Mouse (Mus musculus): Measurements from ENCODE around the gene Atp1a1. TPM values are rescaled to one million over a fixed set of nuclear protein-coding genes. Genes with fewer than 3 reads are reported as not detected.
A peak's percentile ranks its signal among the peaks of the same experiment; 100 is the strongest.

Gene Atp1a1
- polyA plus RNA-seq, 1 experiment from 2014 or later = 58.4 TPM

DNA sequence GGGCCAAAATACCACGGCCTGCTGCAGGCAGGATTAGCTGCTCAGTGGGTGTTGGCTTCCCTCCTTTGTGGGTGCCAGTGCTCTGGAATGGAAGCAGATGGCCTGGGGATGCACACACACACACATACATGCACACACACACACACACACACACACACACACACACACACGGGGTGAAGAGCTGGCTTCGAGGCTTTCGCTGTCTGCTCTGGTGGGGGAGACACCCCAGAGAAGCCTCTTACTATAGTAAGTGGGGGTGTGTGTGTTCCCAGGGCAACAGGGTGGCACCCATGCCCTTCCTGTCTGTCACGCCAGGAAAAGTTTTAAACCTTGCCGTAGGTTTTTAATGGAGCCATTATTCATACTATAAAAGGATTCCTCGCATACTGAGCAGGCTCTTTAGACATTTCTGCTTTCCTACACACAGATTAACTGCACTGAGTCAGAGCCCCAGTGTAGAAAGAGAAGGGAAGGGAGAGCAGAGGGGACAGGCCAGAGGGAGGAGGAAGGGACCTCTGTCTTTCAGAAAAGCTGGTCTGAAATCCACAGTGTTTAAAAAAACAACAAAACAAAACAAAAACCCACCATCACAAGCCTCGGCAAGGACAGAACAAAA lies 32.9 kb downstream of the Atp1a1 start:
- no peaks in the 10 kb centered on the region for H3K27me3 ChIP-seq (ENCODE audit: control insufficient read depth, insufficient read depth, low read depth, low read length)
- H3K4me2 ChIP-seq (ENCODE audit: low read length) = no peak overlapping the region
- peak overlapping the region; percentile 40; the same call in 1 of the 2 replicates for H3K27ac ChIP-seq (ENCODE audit: low read length)
- WGBS = 8% methylated on average over 8 of the region's 8 CpGs
- H3K4me3 ChIP-seq (ENCODE audit: low read depth, low read length) = no peak overlapping the region
- H3K9ac ChIP-seq (ENCODE audit: low read depth, low read length) = no peak overlapping the region
- H3K9me3 ChIP-seq (replicated peaks; ENCODE audit: control insufficient read depth, low read length, poor library complexity, severe bottlenecking) = no peaks in the 10 kb centered on the region
- H3K36me3 ChIP-seq (ENCODE audit: control insufficient read depth, insufficient read depth, low read length) = peaks cover 8% of the 10 kb centered on the region
- ATAC-seq = peak; percentile 65
- 0 out of 2 replicates have a peak, but pooled peaks cover 2% of the 10 kb centered on the region for H3K4me1 ChIP-seq (ENCODE audit: control insufficient read depth, insufficient read depth, low read length)

- H3K4me3 ChIP-seq (ENCODE audit: low read depth, low read length) = no peak overlapping the region
- ATAC-seq = no peak
- 81% methylated on average over 6 of the region's 6 CpGs for WGBS
- H3K27ac ChIP-seq (ENCODE audit: low read length) = no peak overlapping the region
- H3K4me2 ChIP-seq (ENCODE audit: low read length) = no peak overlapping the region
- H3K4me1 ChIP-seq (ENCODE audit: control insufficient read depth, insufficient read depth, low read length) = 0 out of 2 replicates have a peak, but pooled peaks cover 2% of the 10 kb centered on the region
- peaks cover 7% of the 10 kb centered on the region for H3K36me3 ChIP-seq (ENCODE audit: control insufficient read depth, insufficient read depth, low read length)
- no peak overlapping the region for H3K9ac ChIP-seq (ENCODE audit: low read depth, low read length)
- H3K27me3 ChIP-seq (ENCODE audit: control insufficient read depth, insufficient read depth, low read depth, low read length) = no peaks in the 10 kb centered on the region
- no peaks in the 10 kb centered on the region for H3K9me3 ChIP-seq (replicated peaks; ENCODE audit: control insufficient read depth, low read length, poor library complexity, severe bottlenecking)
These were observed 33.6 kb downstream of the Atp1a1 start for GRCm38 (mm10) chr3:101570747-101571514.

GRCm38 (mm10) chr3:101570246-101570645 lies 34.2 kb downstream of the Atp1a1 start:
- no peak overlapping the region for H3K4me3 ChIP-seq (ENCODE audit: low read depth, low read length)
- H3K4me1 ChIP-seq (ENCODE audit: control insufficient read depth, insufficient read depth, low read length) = 0 out of 2 replicates have a peak, but pooled peaks cover 2% of the 10 kb centered on the region
- H3K9ac ChIP-seq (ENCODE audit: low read depth, low read length) = no peak overlapping the region
- H3K27ac ChIP-seq (ENCODE audit: low read length) = no peak overlapping the region
- H3K9me3 ChIP-seq (replicated peaks; ENCODE audit: control insufficient read depth, low read length, poor library complexity, severe bottlenecking) = no peaks in the 10 kb centered on the region
- no peak overlapping the region for H3K4me2 ChIP-seq (ENCODE audit: low read length)
- H3K36me3 ChIP-seq (ENCODE audit: control insufficient read depth, insufficient read depth, low read length) = peaks cover 1% of the 10 kb centered on the region; the same call in 1 of the 2 replicates
- no peak for ATAC-seq
- no peaks in the 10 kb centered on the region for H3K27me3 ChIP-seq (ENCODE audit: control insufficient read depth, insufficient read depth, low read depth, low read length)
- WGBS = 52% methylated on average over 3 of the region's 3 CpGs

GRCm38 (mm10) chr3:101568627-101569026 lies 35.9 kb downstream of the Atp1a1 start:
- Histone ChIP-seq H3K27me3 (ENCODE audit: control insufficient read depth, insufficient read depth, low read depth, low read length) (no peaks in the 10 kb centered on the region), H3K4me3 (ENCODE audit: low read depth, low read length) (no peak overlapping the region), H3K36me3 (ENCODE audit: control insufficient read depth, insufficient read depth, low read length) (no peaks in the 10 kb centered on the region), H3K27ac (ENCODE audit: low read length) (no peak overlapping the region), H3K4me2 (ENCODE audit: low read length) (no peak overlapping the region), H3K9ac (ENCODE audit: low read depth, low read length) (no peak overlapping the region), H3K9me3 (replicated peaks; ENCODE audit: control insufficient read depth, low read length, poor library complexity, severe bottlenecking) (no peaks in the 10 kb centered on the region), H3K4me1 (ENCODE audit: control insufficient read depth, insufficient read depth, low read length) (0 out of 2 replicates have a peak, but pooled peaks cover 2% of the 10 kb centered on the region)
- ATAC-seq = no peak
- 86% methylated on average over 4 of the region's 4 CpGs for WGBS

DNA sequence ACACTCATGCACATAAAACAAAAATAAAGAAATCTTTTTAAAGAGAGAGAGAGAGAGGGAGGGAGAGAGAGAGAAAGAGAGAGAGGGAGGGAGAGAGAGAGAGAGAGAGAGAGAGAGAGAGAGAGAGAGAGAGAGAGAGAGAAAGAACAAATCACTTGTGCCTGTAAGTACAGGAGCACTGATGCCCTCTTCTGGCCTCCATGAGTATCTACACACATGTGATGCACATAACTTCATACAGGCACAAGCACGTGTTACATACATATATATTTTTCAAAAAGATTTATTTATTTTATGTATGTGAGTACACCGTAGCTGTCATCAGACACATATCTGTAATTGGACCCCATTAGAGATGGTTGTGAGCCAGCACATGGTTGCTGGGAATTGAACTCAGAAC lies 40.5 kb downstream of the Atp1a1 start:
- ATAC-seq = no peak
- H3K27me3 ChIP-seq (ENCODE audit: control insufficient read depth, insufficient read depth, low read depth, low read length) = no peaks in the 10 kb centered on the region
- H3K36me3 ChIP-seq (ENCODE audit: control insufficient read depth, insufficient read depth, low read length) = no peaks in the 10 kb centered on the region
- no peak overlapping the region for H3K4me3 ChIP-seq (ENCODE audit: low read depth, low read length)
- H3K27ac ChIP-seq (ENCODE audit: low read length) = no peak overlapping the region
- H3K9ac ChIP-seq (ENCODE audit: low read depth, low read length) = no peak overlapping the region
- peaks cover 12% of the 10 kb centered on the region for H3K4me1 ChIP-seq (ENCODE audit: control insufficient read depth, insufficient read depth, low read length)
- no peak overlapping the region for H3K4me2 ChIP-seq (ENCODE audit: low read length)
- H3K9me3 ChIP-seq (replicated peaks; ENCODE audit: control insufficient read depth, low read length, poor library complexity, severe bottlenecking) = no peaks in the 10 kb centered on the region
- 99% methylated on average over 2 of the region's 2 CpGs for WGBS

DNA sequence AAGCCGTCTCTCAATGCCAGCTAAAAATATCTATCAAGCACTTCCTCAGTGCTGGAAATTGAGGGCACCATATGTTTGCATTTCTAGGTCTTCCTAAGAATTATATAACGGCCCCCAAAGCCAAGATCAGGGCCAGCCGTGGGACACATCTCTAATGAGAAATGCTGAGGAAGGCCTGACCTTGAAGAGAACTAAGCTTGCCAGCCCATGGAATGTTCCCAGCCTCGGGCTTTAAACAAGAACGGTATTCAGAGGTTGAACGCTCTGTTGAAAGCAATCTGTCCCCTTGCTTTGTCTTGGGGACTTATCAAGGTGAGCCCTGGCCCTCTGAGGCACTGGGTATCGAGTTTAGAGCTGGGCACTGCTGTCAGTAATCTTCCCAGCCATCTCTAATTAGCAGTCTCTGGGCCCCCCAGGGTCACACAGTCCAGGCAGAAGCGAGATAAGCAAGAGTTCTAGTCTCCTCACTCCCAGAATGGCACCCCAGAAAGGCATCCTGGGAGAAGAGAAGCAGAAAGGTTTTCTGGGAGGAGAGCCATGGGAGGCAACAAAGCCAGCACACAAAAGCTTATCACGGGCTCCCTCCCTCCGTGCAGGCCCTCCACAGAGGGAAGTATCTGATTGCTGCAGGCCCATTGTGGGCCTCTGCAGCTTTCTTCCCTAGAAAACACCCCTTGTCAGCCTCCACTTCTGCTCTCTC lies 41.8 kb downstream of the Atp1a1 start:
- no peak overlapping the region for H3K4me2 ChIP-seq (ENCODE audit: low read length)
- H3K4me3 ChIP-seq (ENCODE audit: low read depth, low read length) = no peak overlapping the region
- no peak for ATAC-seq
- WGBS = 26% methylated on average over 10 of the region's 10 CpGs
- no peak overlapping the region for H3K9ac ChIP-seq (ENCODE audit: low read depth, low read length)
- H3K9me3 ChIP-seq (replicated peaks; ENCODE audit: control insufficient read depth, low read length, poor library complexity, severe bottlenecking) = no peaks in the 10 kb centered on the region
- H3K4me1 ChIP-seq (ENCODE audit: control insufficient read depth, insufficient read depth, low read length) = peaks cover 12% of the 10 kb centered on the region
- no peaks in the 10 kb centered on the region for H3K36me3 ChIP-seq (ENCODE audit: control insufficient read depth, insufficient read depth, low read length)
- no peak overlapping the region for H3K27ac ChIP-seq (ENCODE audit: low read length)
- no peaks in the 10 kb centered on the region for H3K27me3 ChIP-seq (ENCODE audit: control insufficient read depth, insufficient read depth, low read depth, low read length)

GRCm38 (mm10) chr3:101561948-101562347 lies 42.5 kb downstream of the Atp1a1 start:
- H3K4me1 ChIP-seq (ENCODE audit: control insufficient read depth, insufficient read depth, low read length) = peaks cover 12% of the 10 kb centered on the region
- no peak for ATAC-seq
- WGBS = 89% methylated on average over 5 of the region's 5 CpGs
- no peaks in the 10 kb centered on the region for H3K36me3 ChIP-seq (ENCODE audit: control insufficient read depth, insufficient read depth, low read length)
- H3K4me2 ChIP-seq (ENCODE audit: low read length) = no peak overlapping the region
- no peak overlapping the region for H3K9ac ChIP-seq (ENCODE audit: low read depth, low read length)
- H3K4me3 ChIP-seq (ENCODE audit: low read depth, low read length) = no peak overlapping the region
- H3K27ac ChIP-seq (ENCODE audit: low read length) = no peak overlapping the region
- H3K27me3 ChIP-seq (ENCODE audit: control insufficient read depth, insufficient read depth, low read depth, low read length) = no peaks in the 10 kb centered on the region
- H3K9me3 ChIP-seq (replicated peaks; ENCODE audit: control insufficient read depth, low read length, poor library complexity, severe bottlenecking) = no peaks in the 10 kb centered on the region

DNA sequence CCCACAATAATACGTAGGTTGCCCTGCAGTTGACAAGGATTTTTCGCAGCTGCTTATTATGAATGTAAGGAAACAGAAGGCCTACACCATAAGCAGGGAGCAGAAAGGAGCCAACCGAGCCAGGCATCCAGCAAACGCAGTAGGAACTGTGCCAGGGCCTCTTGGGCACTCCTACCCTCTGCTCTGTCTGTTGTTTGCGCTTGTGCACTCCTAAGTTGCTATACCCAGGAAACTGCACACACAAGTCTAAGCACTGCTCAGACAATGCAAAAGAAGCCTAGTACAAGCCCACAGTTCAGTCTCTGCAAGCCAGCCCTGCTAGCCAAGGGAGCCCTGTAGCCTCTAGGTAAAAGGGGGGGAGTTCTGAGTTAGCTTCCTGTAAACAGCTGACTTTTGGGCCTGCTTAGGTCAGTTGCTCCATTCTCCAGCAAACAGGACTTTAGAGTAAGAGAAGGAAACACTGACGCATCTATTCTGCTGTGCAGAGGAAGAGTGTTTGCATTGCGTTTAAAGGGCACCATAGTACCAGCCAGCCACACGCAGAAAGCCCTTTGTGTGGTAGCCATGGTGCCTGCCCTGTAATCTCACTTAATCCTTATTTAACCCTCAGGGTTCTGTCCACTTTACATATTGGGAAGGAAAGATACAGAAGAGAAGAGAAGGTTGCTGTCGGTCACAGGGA lies 43.5 kb downstream of the Atp1a1 start:
- Histone ChIP-seq H3K4me3 (ENCODE audit: low read depth, low read length) (no peak overlapping the region), H3K27me3 (ENCODE audit: control insufficient read depth, insufficient read depth, low read depth, low read length) (no peaks in the 10 kb centered on the region), H3K27ac (ENCODE audit: low read length) (peak overlapping the region; percentile 30; the same call in 1 of the 2 replicates), H3K9me3 (replicated peaks; ENCODE audit: control insufficient read depth, low read length, poor library complexity, severe bottlenecking) (no peaks in the 10 kb centered on the region), H3K36me3 (ENCODE audit: control insufficient read depth, insufficient read depth, low read length) (no peaks in the 10 kb centered on the region), H3K9ac (ENCODE audit: low read depth, low read length) (no peak overlapping the region), H3K4me2 (ENCODE audit: low read length) (no peak overlapping the region), H3K4me1 (ENCODE audit: control insufficient read depth, insufficient read depth, low read length) (peaks cover 12% of the 10 kb centered on the region)
- peak; percentile 63; the same call in 1 of the 2 replicates for ATAC-seq
- WGBS = 28% methylated on average over 9 of the region's 9 CpGs
